15 mouse cellular contexts compared by ENCODE assay signal in the genomic region with DNA sequence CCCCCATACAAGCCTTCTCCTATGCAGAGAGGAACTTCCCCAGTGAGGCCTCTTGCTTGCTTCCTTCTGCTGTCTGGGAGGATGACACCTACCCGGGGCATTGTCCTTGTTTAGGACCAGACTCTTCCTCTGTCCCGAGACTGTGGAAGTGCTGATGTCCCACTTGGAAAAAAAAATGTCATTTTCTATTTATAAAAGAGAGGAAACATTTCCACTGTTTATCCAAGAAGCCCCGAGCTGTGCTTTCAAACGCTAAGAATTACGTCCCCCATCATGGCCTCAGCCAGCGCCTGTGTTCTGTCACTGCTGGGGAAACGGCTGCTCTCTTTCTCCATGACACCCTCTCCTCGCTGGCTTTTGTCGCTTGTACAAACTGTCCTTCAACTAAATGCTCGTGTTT.
DNase-seq lines count a peak whose midpoint lies in the region; ATAC-seq lines count a peak whose summit lies in the region.
"Had no signal": no experiment of that assay in that cellular context is flagged by ENCODE, and none has a peak within 500 bp of the region (broad histone marks: within the 10 kb centered on the region; RNA-seq: fewer than 3 reads in every experiment).

No protein-coding gene starts in this region.

- ATAC-seq in heart, embryonic 14.5 days (ENCODE audit: insufficient number of reproducible peaks, insufficient read depth, low FRiP score, low read depth): no peak
- ATAC-seq in neural tube, embryonic 13.5 days (ENCODE audit: low read depth): no peak
- no peak for ATAC-seq in neural tube, embryonic 15.5 days (ENCODE audit: low FRiP score)
- ATAC-seq: forebrain, postnatal 0 days; midbrain, embryonic 13.5 days had no signal

- no peaks in the 10 kb centered on the region for H3K36me3 ChIP-seq in heart, embryonic 14.5 days (ENCODE audit: control insufficient read depth, insufficient read depth, low read length)
- H3K36me3 ChIP-seq in neural tube, embryonic 13.5 days: peaks cover 5% of the 10 kb centered on the region; the same call in 1 of the 2 replicates
- no peaks in the 10 kb centered on the region for H3K36me3 ChIP-seq in neural tube, embryonic 15.5 days
- H3K36me3 ChIP-seq: embryonic facial prominence, embryonic 12.5 days; liver, embryonic 13.5 days had no signal

- H3K4me3 ChIP-seq in heart, embryonic 14.5 days (ENCODE audit: control insufficient read depth in 1 of 2, insufficient read depth in 1 of 2, low read depth in 1 of 2, low read length in 2 of 2): no peak overlapping the region
- no peak overlapping the region for H3K4me3 ChIP-seq in neural tube, embryonic 13.5 days
- no peak overlapping the region for H3K4me3 ChIP-seq in neural tube, embryonic 15.5 days (replicated peaks)
- H3K4me3 ChIP-seq: embryonic facial prominence, embryonic 12.5 days; liver, embryonic 13.5 days; midbrain, embryonic 13.5 days; neural tube, embryonic 12.5 days had no signal

- 5% methylated on average over 10 of the region's 10 CpGs for WGBS in heart, embryonic 14.5 days
- 41% methylated on average over 10 of the region's 10 CpGs for WGBS in neural tube, embryonic 13.5 days
- 38% methylated on average over 10 of the region's 10 CpGs for WGBS in neural tube, embryonic 15.5 days

- H3K4me1 ChIP-seq in heart, embryonic 14.5 days (ENCODE audit: control insufficient read depth in 2 of 2, insufficient read depth in 2 of 2, low read length in 2 of 2): peaks cover 48% of the 10 kb centered on the region in 2 experiments
- peaks cover 73% of the 10 kb centered on the region for H3K4me1 ChIP-seq in neural tube, embryonic 13.5 days (replicated peaks)
- H3K4me1 ChIP-seq in neural tube, embryonic 15.5 days: peaks cover 56% of the 10 kb centered on the region

- H3K27me3 ChIP-seq in heart, embryonic 14.5 days (ENCODE audit: control insufficient read depth, insufficient read depth, low read length): no peaks in the 10 kb centered on the region
- no peaks in the 10 kb centered on the region for H3K27me3 ChIP-seq in neural tube, embryonic 13.5 days
- no peaks in the 10 kb centered on the region for H3K27me3 ChIP-seq in neural tube, embryonic 15.5 days (replicated peaks)
- H3K27me3 ChIP-seq: embryonic facial prominence, embryonic 12.5 days; liver, embryonic 13.5 days; neural tube, embryonic 12.5 days had no signal

- H3K9me3 ChIP-seq in heart, embryonic 14.5 days (ENCODE audit: control insufficient read depth, low read length): no peaks in the 10 kb centered on the region
- no peaks in the 10 kb centered on the region for H3K9me3 ChIP-seq in neural tube, embryonic 13.5 days
- no peaks in the 10 kb centered on the region for H3K9me3 ChIP-seq in neural tube, embryonic 15.5 days (replicated peaks)
- H3K9me3 ChIP-seq: embryonic facial prominence, embryonic 12.5 days; liver, embryonic 13.5 days; midbrain, embryonic 13.5 days; neural tube, embryonic 12.5 days had no signal

- no peak for DNase-seq in heart, postnatal 36 days
- peak; percentile 55 to 66 for DNase-seq in kidney, postnatal 4 days
- no peak for DNase-seq in adrenal gland, postnatal 25 days
- no peak for DNase-seq in embryo, embryonic 10.5 days (ENCODE audit: low spot score)
- DNase-seq in layer of hippocampus, postnatal 36 days: no peak
- DNase-seq: cerebellum, adult 9-10 months; forebrain, postnatal 0 days; liver, embryonic 13.5 days; right cerebral cortex, postnatal 25 days had no signal

- peak overlapping the region; percentile 23; the same call in 1 of the 2 replicates for H3K9ac ChIP-seq in heart, embryonic 14.5 days (ENCODE audit: low read length)
- H3K9ac ChIP-seq in neural tube, embryonic 13.5 days: no peak overlapping the region
- no peak overlapping the region for H3K9ac ChIP-seq in neural tube, embryonic 15.5 days (replicated peaks)
- H3K9ac ChIP-seq: embryonic facial prominence, embryonic 12.5 days; forebrain, postnatal 0 days; liver, embryonic 13.5 days; midbrain, embryonic 13.5 days; neural tube, embryonic 12.5 days had no signal

- intact Hi-C loops in heart, postnatal 36 days (cut with DNase I): no loop called here

- peak overlapping the region; percentile 44 for H3K4me2 ChIP-seq in heart, embryonic 14.5 days (ENCODE audit: low read length)
- H3K4me2 ChIP-seq in neural tube, embryonic 13.5 days: no peak overlapping the region
- H3K4me2 ChIP-seq in neural tube, embryonic 15.5 days: no peak overlapping the region
- H3K4me2 ChIP-seq: embryonic facial prominence, embryonic 12.5 days; liver, embryonic 13.5 days; midbrain, embryonic 13.5 days; neural tube, embryonic 12.5 days had no signal

- H3K27ac ChIP-seq in heart, embryonic 14.5 days (replicated peaks in 1 of 2; ENCODE audit: control insufficient read depth in 1 of 2, insufficient read depth in 1 of 2, low read depth in 2 of 2, low read length in 2 of 2): peak overlapping the region; percentile 82
- 0 out of 2 replicates have a peak overlapping the region, but pooled peaks have one; percentile 18 for H3K27ac ChIP-seq in neural tube, embryonic 13.5 days (replicated peaks)
- no peak overlapping the region for H3K27ac ChIP-seq in neural tube, embryonic 15.5 days (replicated peaks)
- H3K27ac ChIP-seq: embryonic facial prominence, embryonic 12.5 days; liver, embryonic 13.5 days; midbrain, embryonic 13.5 days; neural tube, embryonic 12.5 days had no signal

Comparison
In these comparisons a context has a peak if more than half of its experiments do, and no peak if none do; other contexts are left out.
1. DNase-seq: peak in kidney, postnatal 4 days (2 of 2); none in heart, postnatal 36 days (0 of 2), adrenal gland, postnatal 25 days (single experiment), embryo, embryonic 10.5 days (single experiment) and layer of hippocampus, postnatal 36 days (0 of 2).